Mouse (Mus musculus): ENCODE results near the gene Dpf3.

GRCm38 (mm10) chr12:83491609-83492008 is 4.1 kb upstream of the Dpf3 start:
- TF ChIP-seq E2F4 (IDR thresholded peaks at IDR 0.05; ENCODE audit: insufficient read depth) = no peak
- TF ChIP-seq CEBPB (IDR thresholded peaks at IDR 0.05; ENCODE audit: insufficient read depth, poor library complexity, severe bottlenecking) = no peak
- no peak for TF ChIP-seq POLR2A (IDR thresholded peaks at IDR 0.05; ENCODE audit: insufficient read length, low read depth)
- no peak for TF ChIP-seq MAX (IDR thresholded peaks at IDR 0.05; ENCODE audit: low read depth)
- no peak for TF ChIP-seq SRF (IDR thresholded peaks at IDR 0.05; ENCODE audit: control insufficient read depth, insufficient read length, low read depth)
- no peak for TF ChIP-seq USF1 (IDR thresholded peaks at IDR 0.05; ENCODE audit: low read depth)
- TF ChIP-seq POLR2AphosphoS2 (IDR thresholded peaks at IDR 0.05; ENCODE audit: insufficient read length, low read depth) = no peak
- TF ChIP-seq MYOG (IDR thresholded peaks at IDR 0.05; ENCODE audit: control insufficient read depth in 1 of 3, insufficient read depth in 1 of 3, insufficient read length in 2 of 3, low read depth in 2 of 3) = no peak
- no peak for TF ChIP-seq TCF12 (IDR thresholded peaks at IDR 0.05; ENCODE audit: insufficient read depth, poor library complexity, severe bottlenecking)
- TF ChIP-seq MYOD1 (IDR thresholded peaks at IDR 0.05; ENCODE audit: control insufficient read depth in 1 of 3, insufficient read length in 2 of 3, low read depth in 2 of 3) = no peak
- no peak for TF ChIP-seq TCF3 (IDR thresholded peaks at IDR 0.05; ENCODE audit: insufficient read length, low read depth)
